ENCODE assay signal across 8 mouse cellular contexts in the genomic region with DNA sequence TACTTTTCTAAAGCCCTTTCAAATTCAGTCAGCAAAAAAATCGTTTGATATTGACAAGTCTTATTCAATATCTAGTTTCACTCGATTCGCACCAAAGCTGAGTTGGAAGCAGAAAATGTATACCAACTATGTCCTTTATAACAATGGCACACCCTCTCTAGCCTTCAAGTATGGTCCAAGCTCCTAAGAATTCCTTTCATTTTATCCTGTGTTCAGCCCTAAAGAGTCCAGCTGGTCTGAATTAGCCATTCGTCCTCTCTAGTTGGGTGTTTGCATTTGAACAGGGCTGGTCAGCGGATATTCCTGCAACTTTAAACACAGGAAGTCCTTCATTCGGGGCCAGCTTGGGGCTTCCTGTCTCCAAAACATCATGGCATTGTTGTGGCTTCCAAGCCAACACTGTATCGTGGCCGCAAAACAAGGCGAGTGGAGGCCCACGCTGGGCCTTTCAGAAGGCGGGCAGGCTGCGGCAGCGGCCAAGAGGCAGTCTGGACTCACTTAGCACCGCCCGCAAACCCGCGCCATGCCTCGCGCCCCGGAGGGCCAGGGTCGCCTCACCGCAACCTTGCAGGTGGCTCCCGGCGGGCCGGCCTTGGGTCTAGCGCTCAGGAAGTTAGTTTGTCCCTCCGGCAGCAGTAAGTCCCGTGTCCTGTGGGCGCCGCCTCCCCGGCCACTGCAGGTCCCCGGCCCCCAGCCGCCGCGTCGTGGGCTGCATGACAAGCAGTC.
DNase-seq lines count a peak whose midpoint lies in the region; ATAC-seq and TF ChIP-seq lines count a peak whose summit lies in the region.

No protein-coding gene starts in this region.

- H3K9ac ChIP-seq in embryonic facial prominence, embryonic 14.5 days (ENCODE audit: low read depth, low read length), result peak overlapping the region; percentile 85
- H3K9ac ChIP-seq in limb, embryonic 14.5 days (ENCODE audit: low read depth, low read length, severe bottlenecking), result peak overlapping the region; percentile 90
- H3K9ac ChIP-seq in midbrain, embryonic 11.5 days (ENCODE audit: low read length), result peak overlapping the region; percentile 92

- H3K27me3 ChIP-seq in embryonic facial prominence, embryonic 14.5 days (replicated peaks; ENCODE audit: control insufficient read depth, insufficient read depth, low read length), result no peaks in the 10 kb centered on the region
- no peaks in the 10 kb centered on the region for H3K27me3 ChIP-seq in limb, embryonic 14.5 days (ENCODE audit: control insufficient read depth, insufficient read depth, low read length)
- H3K27me3 ChIP-seq in midbrain, embryonic 11.5 days (ENCODE audit: control insufficient read depth, insufficient read depth, low read length), result no peaks in the 10 kb centered on the region

- 3% methylated on average over 28 of the region's 36 CpGs for WGBS in embryonic facial prominence, embryonic 14.5 days
- WGBS in limb, embryonic 14.5 days, result 3% methylated on average over 34 of the region's 36 CpGs
- 3% methylated on average over 36 of the region's 36 CpGs for WGBS in midbrain, embryonic 11.5 days

- no peaks in the 10 kb centered on the region for H3K9me3 ChIP-seq in embryonic facial prominence, embryonic 14.5 days (ENCODE audit: control insufficient read depth, low read length)
- no peaks in the 10 kb centered on the region for H3K9me3 ChIP-seq in limb, embryonic 14.5 days (ENCODE audit: control insufficient read depth, low read length)
- no peaks in the 10 kb centered on the region for H3K9me3 ChIP-seq in midbrain, embryonic 11.5 days (ENCODE audit: control insufficient read depth, low read length)

- H3K36me3 ChIP-seq in embryonic facial prominence, embryonic 14.5 days (ENCODE audit: control insufficient read depth, insufficient read depth, low read length), result peaks cover 28% of the 10 kb centered on the region
- peaks cover 21% of the 10 kb centered on the region; the same call in 1 of the 2 replicates for H3K36me3 ChIP-seq in limb, embryonic 14.5 days (ENCODE audit: control insufficient read depth, insufficient read depth, low read length)
- H3K36me3 ChIP-seq in midbrain, embryonic 11.5 days (ENCODE audit: control insufficient read depth, insufficient read depth, low read length), result no peaks in the 10 kb centered on the region; the same call in 1 of the 2 replicates

- no peak for TF ChIP-seq POLR2A in limb, embryonic 14.5 days (IDR thresholded peaks at IDR 0.05; ENCODE audit: borderline replicate concordance, extremely low read depth, insufficient read depth, insufficient read length)

- peaks cover 60% of the 10 kb centered on the region for H3K4me1 ChIP-seq in embryonic facial prominence, embryonic 14.5 days (ENCODE audit: control insufficient read depth, insufficient read depth, low read length)
- peaks cover 58% of the 10 kb centered on the region for H3K4me1 ChIP-seq in limb, embryonic 14.5 days (ENCODE audit: control insufficient read depth, insufficient read depth, low read length)
- H3K4me1 ChIP-seq in midbrain, embryonic 11.5 days (ENCODE audit: control insufficient read depth, insufficient read depth, low read length), result peaks cover 37% of the 10 kb centered on the region

- H3K4me3 ChIP-seq in embryonic facial prominence, embryonic 14.5 days (ENCODE audit: low read depth, low read length), result peak overlapping the region; percentile 83
- H3K4me3 ChIP-seq in limb, embryonic 14.5 days (replicated peaks; ENCODE audit: low read length), result peak overlapping the region; percentile 85
- H3K4me3 ChIP-seq in midbrain, embryonic 11.5 days (ENCODE audit: low read depth, low read length), result peak overlapping the region; percentile 77

- peak; percentile 31 for ATAC-seq in embryonic facial prominence, embryonic 14.5 days (ENCODE audit: low read depth)
- ATAC-seq in limb, embryonic 14.5 days (ENCODE audit: low FRiP score, low read depth), result peak; percentile 14
- ATAC-seq in midbrain, embryonic 11.5 days (ENCODE audit: low FRiP score), result no peak
- ATAC-seq in monocyte, adult 5-6 weeks (replicated peaks; ENCODE audit: insufficient number of reproducible peaks, low FRiP score, low TSS enrichment, poor library complexity, severe bottlenecking), result no peak

- H3K4me2 ChIP-seq in embryonic facial prominence, embryonic 14.5 days (ENCODE audit: low read depth, low read length), result peak overlapping the region; percentile 90
- H3K4me2 ChIP-seq in limb, embryonic 14.5 days (replicated peaks; ENCODE audit: low read depth, low read length, severe bottlenecking), result peak overlapping the region; percentile 77
- peak overlapping the region; percentile 81 for H3K4me2 ChIP-seq in midbrain, embryonic 11.5 days

- peak overlapping the region; percentile 94 for H3K27ac ChIP-seq in embryonic facial prominence, embryonic 14.5 days (replicated peaks; ENCODE audit: low read depth, low read length)
- peak overlapping the region; percentile 92 for H3K27ac ChIP-seq in limb, embryonic 14.5 days (replicated peaks; ENCODE audit: low read depth, low read length)
- peak overlapping the region; percentile 97 for H3K27ac ChIP-seq in midbrain, embryonic 11.5 days (ENCODE audit: low read depth, low read length)

- peak; percentile 49 for DNase-seq in layer of hippocampus, adult 11-12 months (ENCODE audit: low spot score)
- no peak for DNase-seq in layer of hippocampus, postnatal 36 days
- peak; percentile 12 for DNase-seq in T-cell, adult 2 months (ENCODE audit: low spot score)
- peak; percentile 70 for DNase-seq in embryonic facial prominence, embryonic 14.5 days (ENCODE audit: low spot score)
- peak; percentile 55 for DNase-seq in heart, postnatal 4 days
- DNase-seq in limb, embryonic 14.5 days (ENCODE audit: low spot score), result peak; percentile 33
- peak; percentile 94 for DNase-seq in midbrain, embryonic 11.5 days (ENCODE audit: low spot score, missing footprints)

Comparison
In these comparisons a context has a peak if more than half of its experiments do, and no peak if none do; other contexts are left out.
1. DNase-seq: peak in layer of hippocampus, adult 11-12 months (single experiment), T-cell, adult 2 months (single experiment), embryonic facial prominence, embryonic 14.5 days (single experiment), heart, postnatal 4 days (single experiment), limb, embryonic 14.5 days (single experiment) and midbrain, embryonic 11.5 days (single experiment); none in layer of hippocampus, postnatal 36 days (0 of 2).
2. ATAC-seq: peak in embryonic facial prominence, embryonic 14.5 days (single experiment) and limb, embryonic 14.5 days (single experiment); none in midbrain, embryonic 11.5 days (single experiment) and monocyte, adult 5-6 weeks (single experiment).
3. Peak in every context shown above with its lines, with median percentiles within 50 percentile points of each other: H3K27ac ChIP-seq, H3K4me2 ChIP-seq, H3K4me3 ChIP-seq and H3K9ac ChIP-seq.